Mouse (Mus musculus): ENCODE results near the gene Iqgap2. TPM values are rescaled to one million over a fixed set of nuclear protein-coding genes. Genes with fewer than 3 reads are reported as not detected.

The Iqgap2 gene
- total and polyA plus RNA-seq, 2 experiments from 2014 or later, result 2.1 to 6.0 TPM

GRCm38 (mm10) chr13:95595411-95595810 lies 296.3 kb downstream of the Iqgap2 start:
- Histone ChIP-seq H3K9me3 (ENCODE audit: low read length) (no peaks in the 10 kb centered on the region), H3K4me3 (ENCODE audit: low read depth, low read length) (no peak overlapping the region), H3K4me2 (ENCODE audit: low read depth) (no peak overlapping the region), H3K9ac (no peak overlapping the region), H3K4me1 (ENCODE audit: insufficient read depth) (no peaks in the 10 kb centered on the region), H3K36me3 (ENCODE audit: insufficient read depth) (no peaks in the 10 kb centered on the region), H3K27ac (ENCODE audit: low read depth, low read length) (no peak overlapping the region), H3K27me3 (ENCODE audit: insufficient read depth, low read length) (no peaks in the 10 kb centered on the region)
- WGBS, result 92% methylated on average over 7 of the region's 7 CpGs
- DNase-seq (no peak), ATAC-seq (no peak)
- no peak for TF ChIP-seq CTCF (IDR thresholded peaks at IDR 0.05; ENCODE audit: low read depth)

- Histone ChIP-seq H3K9ac (no peak overlapping the region), H3K36me3 (ENCODE audit: insufficient read depth) (no peaks in the 10 kb centered on the region), H3K9me3 (ENCODE audit: low read length) (no peaks in the 10 kb centered on the region), H3K4me1 (ENCODE audit: insufficient read depth) (no peaks in the 10 kb centered on the region), H3K4me3 (ENCODE audit: low read depth, low read length) (no peak overlapping the region), H3K27me3 (ENCODE audit: insufficient read depth, low read length) (no peaks in the 10 kb centered on the region), H3K27ac (ENCODE audit: low read depth, low read length) (no peak overlapping the region), H3K4me2 (ENCODE audit: low read depth) (no peak overlapping the region)
- DNase-seq (no peak), ATAC-seq (no peak)
- TF ChIP-seq CTCF (IDR thresholded peaks at IDR 0.05; ENCODE audit: low read depth), result no peak
- WGBS, result 89% methylated on average over 10 of the region's 10 CpGs
Observed at GRCm38 (mm10) chr13:95592860-95593259, 298.9 kb downstream of the Iqgap2 start.

- Histone ChIP-seq H3K4me3 (ENCODE audit: low read depth, low read length) (no peak overlapping the region), H3K4me1 (ENCODE audit: insufficient read depth) (no peaks in the 10 kb centered on the region), H3K9ac (no peak overlapping the region), H3K27me3 (ENCODE audit: insufficient read depth, low read length) (no peaks in the 10 kb centered on the region), H3K36me3 (ENCODE audit: insufficient read depth) (no peaks in the 10 kb centered on the region), H3K9me3 (ENCODE audit: low read length) (no peaks in the 10 kb centered on the region), H3K27ac (ENCODE audit: low read depth, low read length) (no peak overlapping the region), H3K4me2 (ENCODE audit: low read depth) (no peak overlapping the region)
- no peak for TF ChIP-seq CTCF (IDR thresholded peaks at IDR 0.05; ENCODE audit: low read depth)
- ATAC-seq, result no peak
- WGBS, result 89% methylated on average over 3 of the region's 3 CpGs
- no peak for DNase-seq
Observed at GRCm38 (mm10) chr13:95591606-95592005, 300.1 kb downstream of the Iqgap2 start.

GRCm38 (mm10) chr13:95587628-95588027 lies 304.1 kb downstream of the Iqgap2 start:
- Histone ChIP-seq H3K9me3 (ENCODE audit: low read length) (no peaks in the 10 kb centered on the region), H3K36me3 (ENCODE audit: insufficient read depth) (no peaks in the 10 kb centered on the region), H3K4me3 (ENCODE audit: low read depth, low read length) (no peak overlapping the region), H3K27me3 (ENCODE audit: insufficient read depth, low read length) (no peaks in the 10 kb centered on the region), H3K4me1 (ENCODE audit: insufficient read depth) (no peaks in the 10 kb centered on the region), H3K9ac (no peak overlapping the region), H3K27ac (ENCODE audit: low read depth, low read length) (no peak overlapping the region), H3K4me2 (ENCODE audit: low read depth) (no peak overlapping the region)
- ATAC-seq, result no peak
- TF ChIP-seq CTCF (IDR thresholded peaks at IDR 0.05; ENCODE audit: low read depth), result no peak
- DNase-seq, result no peak
- 90% methylated on average over 4 of the region's 4 CpGs for WGBS

GRCm38 (mm10) chr13:95584898-95585297 lies 306.8 kb downstream of the Iqgap2 start:
- ATAC-seq, result no peak
- no peak overlapping the region for H3K4me3 ChIP-seq (ENCODE audit: low read depth, low read length)
- DNase-seq, result no peak

GRCm38 (mm10) chr13:95583237-95584189 lies 308.2 kb downstream of the Iqgap2 start:
- Histone ChIP-seq H3K27ac (ENCODE audit: low read depth, low read length) (no peak overlapping the region), H3K4me3 (ENCODE audit: low read depth, low read length) (no peak overlapping the region), H3K4me1 (ENCODE audit: insufficient read depth) (no peaks in the 10 kb centered on the region), H3K9ac (no peak overlapping the region), H3K4me2 (ENCODE audit: low read depth) (no peak overlapping the region; the same call in 1 of the 2 replicates), H3K27me3 (ENCODE audit: insufficient read depth, low read length) (no peaks in the 10 kb centered on the region), H3K9me3 (ENCODE audit: low read length) (no peaks in the 10 kb centered on the region), H3K36me3 (ENCODE audit: insufficient read depth) (no peaks in the 10 kb centered on the region)
- peak; percentile 23 for DNase-seq
- peak; percentile 78 for ATAC-seq
- TF ChIP-seq CTCF (IDR thresholded peaks at IDR 0.05; ENCODE audit: low read depth), result no peak
- 53% methylated on average over 19 of the region's 19 CpGs for WGBS

More at GRCm38 (mm10) chr13:95584898-95585297, 306.8 kb downstream of the Iqgap2 start:
- Histone ChIP-seq H3K36me3 (ENCODE audit: insufficient read depth) (no peaks in the 10 kb centered on the region), H3K27me3 (ENCODE audit: insufficient read depth, low read length) (no peaks in the 10 kb centered on the region), H3K4me2 (ENCODE audit: low read depth) (no peak overlapping the region), H3K9me3 (ENCODE audit: low read length) (no peaks in the 10 kb centered on the region), H3K4me1 (ENCODE audit: insufficient read depth) (no peaks in the 10 kb centered on the region), H3K27ac (ENCODE audit: low read depth, low read length) (no peak overlapping the region), H3K9ac (no peak overlapping the region)
- TF ChIP-seq CTCF (IDR thresholded peaks at IDR 0.05; ENCODE audit: low read depth), result no peak
- 91% methylated on average over 5 of the region's 5 CpGs for WGBS

- H3K9me3 ChIP-seq (ENCODE audit: low read length), result no peaks in the 10 kb centered on the region
- 50% methylated on average over 1 of the region's 1 CpGs for WGBS
- H3K4me3 ChIP-seq (ENCODE audit: low read depth, low read length), result no peak overlapping the region
- no peaks in the 10 kb centered on the region for H3K36me3 ChIP-seq (ENCODE audit: insufficient read depth)
- no peak for DNase-seq
- no peak overlapping the region for H3K9ac ChIP-seq
- TF ChIP-seq CTCF (IDR thresholded peaks at IDR 0.05; ENCODE audit: low read depth), result no peak
- no peaks in the 10 kb centered on the region for H3K4me1 ChIP-seq (ENCODE audit: insufficient read depth)
- no peak overlapping the region for H3K4me2 ChIP-seq (ENCODE audit: low read depth)
- no peaks in the 10 kb centered on the region for H3K27me3 ChIP-seq (ENCODE audit: insufficient read depth, low read length)
- H3K27ac ChIP-seq (ENCODE audit: low read depth, low read length), result no peak overlapping the region
- no peak for ATAC-seq
Observed at GRCm38 (mm10) chr13:95581850-95582249, 309.9 kb downstream of the Iqgap2 start.

Measured in forebrain, postnatal 0 days (tissue).